Mouse (Mus musculus): ENCODE results near the gene Stat2. TPM values are rescaled to one million over a fixed set of nuclear protein-coding genes. Genes with fewer than 3 reads are reported as not detected.

Gene Stat2
- polyA plus RNA-seq, 1 experiment = 3.9 TPM

GRCm38 (mm10) chr10:128237807-128238480, 32.4 kb upstream of the Stat2 start:
- TF ChIP-seq MYOD1 (IDR thresholded peaks at IDR 0.05; ENCODE audit: control insufficient read depth, insufficient read length, low read depth) (no peak), FOSL1 (IDR thresholded peaks at IDR 0.05; ENCODE audit: insufficient read depth, low read length, poor library complexity, severe bottlenecking) (no peak), CEBPB (IDR thresholded peaks at IDR 0.05; ENCODE audit: low read depth) (no peak), USF1 (IDR thresholded peaks at IDR 0.05; ENCODE audit: low read depth) (no peak)
- H3K79me2 ChIP-seq (ENCODE audit: control insufficient read depth, insufficient read depth) = peaks cover 14% of the 10 kb centered on the region
- no peaks in the 10 kb centered on the region for H3K27me3 ChIP-seq (ENCODE audit: control insufficient read depth, insufficient read depth, insufficient read length)
- no peak overlapping the region for H3K4me3 ChIP-seq (ENCODE audit: insufficient read depth, poor library complexity, severe bottlenecking)
- H3K36me3 ChIP-seq (ENCODE audit: control insufficient read depth, insufficient read depth) = peaks cover 30% of the 10 kb centered on the region
- peaks cover 2% of the 10 kb centered on the region for H3K79me3 ChIP-seq (ENCODE audit: low read depth)
- no peak overlapping the region for H3ac ChIP-seq (ENCODE audit: control insufficient read depth, insufficient read length, low read depth)

DNA sequence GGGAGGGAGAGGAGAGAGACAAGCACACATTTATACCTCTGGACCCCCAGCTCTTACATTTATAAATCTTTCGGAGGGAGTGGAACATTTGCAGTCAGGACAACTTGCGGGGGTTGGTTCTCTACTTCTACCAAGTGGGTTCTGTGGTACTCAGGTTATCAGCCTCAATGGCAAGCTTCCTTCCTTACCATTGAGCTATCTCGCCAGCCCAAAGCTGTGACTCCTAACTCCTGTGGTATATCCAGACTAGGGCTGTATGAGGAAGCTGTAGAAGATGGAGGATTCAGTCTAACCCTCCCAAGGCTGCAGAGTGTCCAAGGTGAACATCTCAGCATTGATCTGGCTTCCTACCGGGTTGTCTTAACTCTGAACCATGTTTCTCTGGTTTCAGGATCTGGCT, 31.2 kb upstream of the Stat2 start:
- TF ChIP-seq MYOG (IDR thresholded peaks at IDR 0.05; ENCODE audit: control insufficient read depth, extremely low read depth, insufficient read length) = no peak
- no peak for TF ChIP-seq MYOD1 (IDR thresholded peaks at IDR 0.05; ENCODE audit: control insufficient read depth, insufficient read length, low read depth)
- TF ChIP-seq MAX (IDR thresholded peaks at IDR 0.05) = no peak
- TF ChIP-seq CEBPB (IDR thresholded peaks at IDR 0.05; ENCODE audit: low read depth) = no peak
- no peak for TF ChIP-seq CTCF (IDR thresholded peaks at IDR 0.05; ENCODE audit: control insufficient read depth, insufficient read depth, insufficient read length)
- TF ChIP-seq USF1 (IDR thresholded peaks at IDR 0.05; ENCODE audit: low read depth) = no peak
- TF ChIP-seq FOSL1 (IDR thresholded peaks at IDR 0.05; ENCODE audit: insufficient read depth, low read length, poor library complexity, severe bottlenecking) = no peak
- Histone ChIP-seq H3ac (ENCODE audit: control insufficient read depth, insufficient read length, low read depth) (no peak overlapping the region), H3K4me3 (ENCODE audit: insufficient read depth, poor library complexity, severe bottlenecking) (no peak overlapping the region), H3K27me3 (ENCODE audit: control insufficient read depth, insufficient read depth, insufficient read length) (no peaks in the 10 kb centered on the region), H3K79me2 (ENCODE audit: control insufficient read depth, insufficient read depth) (peaks cover 5% of the 10 kb centered on the region), H3K36me3 (ENCODE audit: control insufficient read depth, insufficient read depth) (peaks cover 38% of the 10 kb centered on the region), H3K79me3 (ENCODE audit: low read depth) (peaks cover 2% of the 10 kb centered on the region)

- Histone ChIP-seq H3ac (ENCODE audit: control insufficient read depth, insufficient read length, low read depth) (no peak overlapping the region), H3K79me3 (ENCODE audit: low read depth) (peaks cover 2% of the 10 kb centered on the region), H3K27me3 (ENCODE audit: control insufficient read depth, insufficient read depth, insufficient read length) (no peaks in the 10 kb centered on the region), H3K4me3 (ENCODE audit: insufficient read depth, poor library complexity, severe bottlenecking) (no peak overlapping the region), H3K36me3 (ENCODE audit: control insufficient read depth, insufficient read depth) (peaks cover 41% of the 10 kb centered on the region), H3K79me2 (ENCODE audit: control insufficient read depth, insufficient read depth) (no peaks in the 10 kb centered on the region)
- no peak for TF ChIP-seq CTCF (IDR thresholded peaks at IDR 0.05; ENCODE audit: control insufficient read depth, insufficient read depth, insufficient read length)
- TF ChIP-seq USF1 (IDR thresholded peaks at IDR 0.05; ENCODE audit: low read depth) = no peak
- TF ChIP-seq MAX (IDR thresholded peaks at IDR 0.05) = no peak
- no peak for TF ChIP-seq MYOG (IDR thresholded peaks at IDR 0.05; ENCODE audit: control insufficient read depth, extremely low read depth, insufficient read length)
- TF ChIP-seq MYOD1 (IDR thresholded peaks at IDR 0.05; ENCODE audit: control insufficient read depth, insufficient read length, low read depth) = no peak
- TF ChIP-seq FOSL1 (IDR thresholded peaks at IDR 0.05; ENCODE audit: insufficient read depth, low read length, poor library complexity, severe bottlenecking) = no peak
- no peak for TF ChIP-seq CEBPB (IDR thresholded peaks at IDR 0.05; ENCODE audit: low read depth)
Observed at GRCm38 (mm10) chr10:128240131-128240530, 30.2 kb upstream of the Stat2 start.

- no peak overlapping the region for H3K4me3 ChIP-seq (ENCODE audit: insufficient read depth, poor library complexity, severe bottlenecking)
- no peaks in the 10 kb centered on the region for H3K79me2 ChIP-seq (ENCODE audit: control insufficient read depth, insufficient read depth)
- TF ChIP-seq MYOG (IDR thresholded peaks at IDR 0.05; ENCODE audit: control insufficient read depth, extremely low read depth, insufficient read length) (no peak), CTCF (IDR thresholded peaks at IDR 0.05; ENCODE audit: control insufficient read depth, insufficient read depth, insufficient read length) (no peak), USF1 (IDR thresholded peaks at IDR 0.05; ENCODE audit: low read depth) (no peak), MYOD1 (IDR thresholded peaks at IDR 0.05; ENCODE audit: control insufficient read depth, insufficient read length, low read depth) (no peak), FOSL1 (IDR thresholded peaks at IDR 0.05; ENCODE audit: insufficient read depth, low read length, poor library complexity, severe bottlenecking) (no peak), CEBPB (IDR thresholded peaks at IDR 0.05; ENCODE audit: low read depth) (no peak), MAX (IDR thresholded peaks at IDR 0.05) (no peak)
- H3K79me3 ChIP-seq (ENCODE audit: low read depth) = no peaks in the 10 kb centered on the region
- H3K27me3 ChIP-seq (ENCODE audit: control insufficient read depth, insufficient read depth, insufficient read length) = no peaks in the 10 kb centered on the region
- no peak overlapping the region for H3ac ChIP-seq (ENCODE audit: control insufficient read depth, insufficient read length, low read depth)
- peaks cover 67% of the 10 kb centered on the region for H3K36me3 ChIP-seq (ENCODE audit: control insufficient read depth, insufficient read depth)
Observed at GRCm38 (mm10) chr10:128243252-128243651, 27.1 kb upstream of the Stat2 start.

- Histone ChIP-seq H3K79me2 (ENCODE audit: control insufficient read depth, insufficient read depth) (no peaks in the 10 kb centered on the region), H3K4me3 (ENCODE audit: insufficient read depth, poor library complexity, severe bottlenecking) (no peak overlapping the region), H3K36me3 (ENCODE audit: control insufficient read depth, insufficient read depth) (peaks cover 72% of the 10 kb centered on the region), H3K27me3 (ENCODE audit: control insufficient read depth, insufficient read depth, insufficient read length) (no peaks in the 10 kb centered on the region), H3K79me3 (ENCODE audit: low read depth) (no peaks in the 10 kb centered on the region), H3ac (ENCODE audit: control insufficient read depth, insufficient read length, low read depth) (no peak overlapping the region)
- TF ChIP-seq USF1 (IDR thresholded peaks at IDR 0.05; ENCODE audit: low read depth) = no peak
- TF ChIP-seq CTCF (IDR thresholded peaks at IDR 0.05; ENCODE audit: control insufficient read depth, insufficient read depth, insufficient read length) = no peak
- TF ChIP-seq CEBPB (IDR thresholded peaks at IDR 0.05; ENCODE audit: low read depth) = no peak
- no peak for TF ChIP-seq FOSL1 (IDR thresholded peaks at IDR 0.05; ENCODE audit: insufficient read depth, low read length, poor library complexity, severe bottlenecking)
- no peak for TF ChIP-seq MAX (IDR thresholded peaks at IDR 0.05)
- no peak for TF ChIP-seq MYOD1 (IDR thresholded peaks at IDR 0.05; ENCODE audit: control insufficient read depth, insufficient read length, low read depth)
- TF ChIP-seq MYOG (IDR thresholded peaks at IDR 0.05; ENCODE audit: control insufficient read depth, extremely low read depth, insufficient read length) = no peak
Observed at GRCm38 (mm10) chr10:128244121-128244520, 26.2 kb upstream of the Stat2 start.

Data from C2C12 (cell line).